Mouse (Mus musculus) brain, embryonic 14.5 days (tissue): ENCODE data around the gene Fbxw2.

Source experiments
- CTCF ChIP-seq: fragments of 200-500 bp; IDR thresholded peaks from 2 replicates; pipeline ENCODE4 v1.5.1; 2012; ENCODE audit warnings: inconsistent platforms, mild to moderate bottlenecking, moderate library complexity, borderline replicate concordance; ENCODE audit not compliant: insufficient read depth, insufficient read length; ENCODE audit errors: extremely low read depth
- POLR2A ChIP-seq: fragments of 200-500 bp; IDR thresholded peaks from 2 replicates; pipeline ENCODE4 v1.6.1; 2012; ENCODE audit warnings: mild to moderate bottlenecking, inconsistent platforms, borderline replicate concordance; ENCODE audit not compliant: poor library complexity, insufficient read depth, insufficient read length, severe bottlenecking; ENCODE audit errors: extremely low read depth

GRCm38 (mm10) chr2:34874271-34874670 lies 48.2 kb upstream of the Fbxw2 start, which contains the start of gene Cutal:
- TF ChIP-seq POLR2A (no peak), CTCF (no peak)
